Mouse (Mus musculus) neural tube, embryonic 13.5 days (tissue): ENCODE results near the gene Nol4l. TPM values are rescaled to one million over a fixed set of nuclear protein-coding genes. Genes with fewer than 3 reads are reported as not detected.
"Not testable (repeated sequence)": the region's sequence is repeated elsewhere in the genome, so short reads cannot be mapped to it uniquely, and the experiment has no call there.

Source experiments
- ATAC-seq: fragments of 200-750 bp; cut with Nextera tagmentation; 2 replicates; pipeline ENCODE4 v1.8.0; 2017; ENCODE audit warnings: low read depth, mild to moderate bottlenecking, moderate TSS enrichment, moderate library complexity
- H3K27ac ChIP-seq: fragments of 300-500 bp; sonication (generic); replicated peaks from 2 replicates; pipeline ENCODE4 v1.5.1; 2015; ENCODE audit warnings: moderate library complexity, mild to moderate bottlenecking, inconsistent platforms
- H3K27me3 ChIP-seq: fragments of 300-500 bp; sonication (generic); 2 replicates; pipeline ENCODE4 v1.6.1; 2015; ENCODE audit warnings: mild to moderate bottlenecking, inconsistent platforms
- H3K36me3 ChIP-seq: fragments of 300-500 bp; sonication (generic); 2 replicates; pipeline ENCODE4 v1.6.1; 2015; ENCODE audit warnings: mild to moderate bottlenecking, inconsistent platforms
- H3K4me1 ChIP-seq: fragments of 300-500 bp; sonication (generic); replicated peaks from 2 replicates; pipeline ENCODE4 v1.6.1; 2015; ENCODE audit warnings: inconsistent platforms
- H3K4me2 ChIP-seq: fragments of 300-500 bp; sonication (generic); 2 replicates; pipeline ENCODE4 v1.6.1; 2015; ENCODE audit warnings: inconsistent platforms, mild to moderate bottlenecking, moderate library complexity
- H3K4me3 ChIP-seq: fragments of 300-500 bp; sonication (generic); 2 replicates; pipeline ENCODE4 v1.5.1; 2015; ENCODE audit warnings: mild to moderate bottlenecking, inconsistent platforms
- H3K9ac ChIP-seq: fragments of 300-500 bp; sonication (generic); 2 replicates; pipeline ENCODE4 v1.6.1; 2015; ENCODE audit warnings: moderate library complexity, mild to moderate bottlenecking, inconsistent platforms
- H3K9me3 ChIP-seq: fragments of 300-500 bp; sonication (generic); 2 replicates; pipeline ENCODE4 v1.6.1; 2016; ENCODE audit warnings: inconsistent platforms
- WGBS: fragments of 180-500 bp; shearing (Covaris S2); methylation state at CpG from one replicate; pipeline ENCODE4 v1.1.7; 2015; 5-methylcytosine and 5-hydroxymethylcytosine counted together
- polyA plus RNA-seq: library from polyadenylated mRNA; unstranded; fragments of >200 nt; fragmentation: Nextera tagmentation; extraction: Ambion mirVana; gene quantifications from 2 replicates; pipeline ENCODE4 v1.2.1, GENCODE M21; 2015

The Nol4l gene
- polyA plus RNA-seq, 1 experiment from 2014 or later: 40.8 TPM

GRCm38 (mm10) chr2:153375380-153375779, 154.4 kb downstream of the Nol4l start:
- no peaks in the 10 kb centered on the region for H3K9me3 ChIP-seq
- H3K9ac ChIP-seq: no peak overlapping the region; the same call in 1 of the 2 replicates
- no peaks in the 10 kb centered on the region for H3K27me3 ChIP-seq
- WGBS: 82% methylated on average over 2 of the region's 2 CpGs
- H3K27ac ChIP-seq: no peak overlapping the region
- no peak for ATAC-seq
- H3K36me3 ChIP-seq: peaks cover 17% of the 10 kb centered on the region
- H3K4me2 ChIP-seq: no peak overlapping the region
- no peak overlapping the region for H3K4me3 ChIP-seq
- H3K4me1 ChIP-seq: no peaks in the 10 kb centered on the region

- no peak for ATAC-seq
- H3K4me1 ChIP-seq: no peaks in the 10 kb centered on the region
- no peaks in the 10 kb centered on the region for H3K27me3 ChIP-seq
- H3K36me3 ChIP-seq: peaks cover 34% of the 10 kb centered on the region
- H3K9ac ChIP-seq: no peak overlapping the region
- no peaks in the 10 kb centered on the region for H3K9me3 ChIP-seq
- H3K27ac ChIP-seq: no peak overlapping the region
- H3K4me2 ChIP-seq: no peak overlapping the region
- H3K4me3 ChIP-seq: no peak overlapping the region
Observed at GRCm38 (mm10) chr2:153370871-153371270, 158.9 kb downstream of the Nol4l start.

GRCm38 (mm10) chr2:153364531-153364930, 165.2 kb downstream of the Nol4l start:
- 91% methylated on average over 14 of the region's 14 CpGs for WGBS
- peaks cover 70% of the 10 kb centered on the region for H3K36me3 ChIP-seq
- not testable (repeated sequence) for ATAC-seq

GRCm38 (mm10) chr2:153361101-153361710, 168.6 kb downstream of the Nol4l start:
- no peak overlapping the region for H3K4me3 ChIP-seq
- no peaks in the 10 kb centered on the region for H3K27me3 ChIP-seq
- peaks cover 74% of the 10 kb centered on the region for H3K36me3 ChIP-seq
- no peak overlapping the region for H3K9ac ChIP-seq
- no peak for ATAC-seq
- 95% methylated on average over 1 of the region's 1 CpGs for WGBS
- no peaks in the 10 kb centered on the region for H3K9me3 ChIP-seq
- no peak overlapping the region for H3K27ac ChIP-seq
- H3K4me2 ChIP-seq: no peak overlapping the region
- no peaks in the 10 kb centered on the region for H3K4me1 ChIP-seq

More at GRCm38 (mm10) chr2:153364531-153364930, 165.2 kb downstream of the Nol4l start:
- not testable (repeated sequence) for H3K4me1 ChIP-seq, H3K9me3 ChIP-seq, H3K9ac ChIP-seq, H3K27me3 ChIP-seq, H3K4me2 ChIP-seq, H3K4me3 ChIP-seq, H3K27ac ChIP-seq

Other genes starting within 250 kb of the Nol4l start
- 16.7 and 17.2 TPM in 2 replicates for gene Kif3b, start 238.6 kb downstream of the Nol4l start, polyA plus RNA-seq
- gene Asxl1, start 184.1 kb downstream of the Nol4l start, polyA plus RNA-seq: 9.8 and 12.1 TPM in 2 replicates
- not detected in 2 replicates for gene 4930404H24Rik, start 37.2 kb downstream of the Nol4l start, polyA plus RNA-seq
- 84.6 and 85.9 TPM in 2 replicates for gene Commd7, start 102.8 kb upstream of the Nol4l start, polyA plus RNA-seq
- 3.9 and 4.6 TPM in 2 replicates for gene Dnmt3b, start 119.5 kb upstream of the Nol4l start, polyA plus RNA-seq
- gene Dnmt3c, start 166.7 kb upstream of the Nol4l start, polyA plus RNA-seq: not detected in 2 replicates
- gene Mapre1, start 211.3 kb upstream of the Nol4l start, polyA plus RNA-seq: 395 and 425 TPM in 2 replicates
- gene Efcab8, start 250.0 kb upstream of the Nol4l start, polyA plus RNA-seq: not detected in 2 replicates